Mouse (Mus musculus): Measurements from ENCODE around the gene Men1. TPM values are rescaled to one million over a fixed set of nuclear protein-coding genes. Genes with fewer than 3 reads are reported as not detected.
A peak's percentile ranks its signal among the peaks of the same experiment; 100 is the strongest.
"Not testable (repeated sequence)": the region's sequence is repeated elsewhere in the genome, so short reads cannot be mapped to it uniquely, and the experiment has no call there.

The Men1 gene
- 10 to 100 TPM; 23.6 to 24.5 TPM for total RNA-seq (2021)
- long read RNA-seq, experiment 1, transcript Men1-201 (9 exons, 2,975 nt): major isoform, 13 of 23 reads
- long read RNA-seq, experiment 1, partial matches to known transcripts: 3 of 23 reads
- long read RNA-seq, experiment 1, other reads (novel, unspliced or antisense): 3 of 23 reads
- long read RNA-seq, experiment 2, transcript Men1-206 (10 exons, 2,652 nt): minor isoform, 5 of 29 reads
- long read RNA-seq, experiment 2, transcript Men1-201 (9 exons, 2,975 nt): major isoform, 13 of 29 reads
- long read RNA-seq, experiment 2, partial matches to known transcripts: 4 of 29 reads
- long read RNA-seq, experiment 2, other reads (novel, unspliced or antisense): 2 of 29 reads

- DNase-seq (ENCODE audit: low spot score in 2 of 2): peak; percentile 84 to 90
Measured at GRCm38 (mm10) chr19:6334673-6335457, at the start of gene Men1. Men1 (plus strand) TSS chr19:6334979.

- no peak for DNase-seq (ENCODE audit: low spot score in 2 of 2)
Measured at GRCm38 (mm10) chr19:6285226-6285625, 49.6 kb upstream of the Men1 start.

- no peak for DNase-seq (ENCODE audit: low spot score in 2 of 2)
Measured at GRCm38 (mm10) chr19:6285632-6286433, 48.9 kb upstream of the Men1 start.

- no peak for DNase-seq (ENCODE audit: low spot score in 2 of 2)
Measured at GRCm38 (mm10) chr19:6286434-6287401, 48.1 kb upstream of the Men1 start.

- DNase-seq (ENCODE audit: low spot score in 2 of 2): no peak
Measured at GRCm38 (mm10) chr19:6288236-6288894, 46.4 kb upstream of the Men1 start.

GRCm38 (mm10) chr19:6289696-6290238, 45.0 kb upstream of the Men1 start:
- DNase-seq (ENCODE audit: low spot score in 2 of 2): no peak

GRCm38 (mm10) chr19:6290720-6291116, 44.1 kb upstream of the Men1 start:
- DNase-seq (ENCODE audit: low spot score in 2 of 2): not testable (repeated sequence)

- no peak for DNase-seq (ENCODE audit: low spot score in 2 of 2)
Measured at GRCm38 (mm10) chr19:6291117-6291781, 43.5 kb upstream of the Men1 start.

- DNase-seq (ENCODE audit: low spot score in 2 of 2): no peak
Measured at GRCm38 (mm10) chr19:6292262-6292661, 42.5 kb upstream of the Men1 start.

- DNase-seq (ENCODE audit: low spot score in 2 of 2): no peak
Measured at GRCm38 (mm10) chr19:6294301-6294700, 40.5 kb upstream of the Men1 start.

GRCm38 (mm10) chr19:6296551-6297210, 38.1 kb upstream of the Men1 start:
- no peak for DNase-seq (ENCODE audit: low spot score in 2 of 2)

- DNase-seq (ENCODE audit: low spot score in 2 of 2): no peak
Measured at GRCm38 (mm10) chr19:6297641-6298040, 37.1 kb upstream of the Men1 start.

GRCm38 (mm10) chr19:6299003-6299402, 35.8 kb upstream of the Men1 start:
- DNase-seq (ENCODE audit: low spot score in 2 of 2): no peak

GRCm38 (mm10) chr19:6299450-6300267, 35.1 kb upstream of the Men1 start:
- no peak for DNase-seq (ENCODE audit: low spot score in 2 of 2)

GRCm38 (mm10) chr19:6300402-6300841, 34.4 kb upstream of the Men1 start:
- DNase-seq (ENCODE audit: low spot score in 2 of 2): no peak

- DNase-seq (ENCODE audit: low spot score in 2 of 2): no peak
Measured at GRCm38 (mm10) chr19:6302114-6302513, 32.7 kb upstream of the Men1 start.

GRCm38 (mm10) chr19:6302522-6302921, 32.3 kb upstream of the Men1 start:
- peak in 1 of 2 experiments; percentile 54 for DNase-seq (ENCODE audit: low spot score in 2 of 2)

Measured in gastrocnemius, postnatal 4 days (tissue).